Mouse (Mus musculus) Patski (cell line): ENCODE data around the gene Phf7. TPM values are rescaled to one million over a fixed set of nuclear protein-coding genes. Genes with fewer than 3 reads are reported as not detected.

ENCODE experiments used
- ATAC-seq: fragments of 100-300 bp; one replicate; pipeline ENCODE4 v1.8.0; 2021
- CTCF ChIA-PET: fragments of 350-600 bp; sonication (Branson Sonifier 250); formaldehyde crosslinking; loops from one replicate; lab custom pipeline; 2022; ENCODE audit warnings: inconsistent platforms; lab: Charles Lee
- POLR2A ChIA-PET: fragments of 350-600 bp; sonication (Branson Sonifier 250); formaldehyde crosslinking; loops from one replicate; lab custom pipeline; 2022; ENCODE audit warnings: antibody characterized with exemption, inconsistent platforms; lab: Charles Lee
- DNase-seq: peaks from one replicate; pipeline ENCODE4 v3.0.0-alpha.2; 2011; ENCODE audit warnings: low read depth, low spot score
- H3K27me3 ChIP-seq: fragments of 371-371 bp; one replicate; pipeline ENCODE4 v1.5.1; 2021
- CTCF ChIP-seq: fragments of 100-300 bp; IDR thresholded peaks from one replicate; pipeline ENCODE4 v1.5.1; 2021
- in situ Hi-C: fragments of 300-500 bp; cut with MboI; formaldehyde crosslinking; loops from 3 replicates; pipeline ENCODE4 v1.11.1; 2018; ENCODE audit warnings: low pct_unique_long_range_greater_than_20kb, mixed read lengths
- polyA plus RNA-seq: library from polyadenylated mRNA; unstranded; gene quantifications from one replicate; pipeline ENCODE4 v1.2.3, GENCODE M21; 2021

Phf7 gene
- polyA plus RNA-seq, 1 experiment from 2014 or later = 10.7 TPM

GRCm38 (mm10) chr14:31252091-31252490 lies 974 bp upstream of the Phf7 start:
- DNase-seq = no peak
- TF ChIP-seq CTCF = no peak
- no peak for ATAC-seq
- no peaks in the 10 kb centered on the region for H3K27me3 ChIP-seq
- ChIA-PET CTCF (no interaction called here), POLR2A (interaction anchor here (1.1 to 2.5 kb wide), 2 partner anchors 9 to 21 kb away, joined by 3 to 13 read pairs; no protein-coding TSS in a partner anchor)
- in situ Hi-C loops = no loop called here

GRCm38 (mm10) chr14:31251626-31252025 lies 509 bp upstream of the Phf7 start:
- TF ChIP-seq CTCF = no peak
- H3K27me3 ChIP-seq = no peaks in the 10 kb centered on the region
- ChIA-PET POLR2A (interaction anchor here (1.1 to 2.5 kb wide), 3 partner anchors 9 to 21 kb away, joined by 3 to 13 read pairs (median 3); no protein-coding TSS in a partner anchor), CTCF (no interaction called here)
- ATAC-seq = no peak
- no peak for DNase-seq
- in situ Hi-C loops = no loop called here

- no peaks in the 10 kb centered on the region for H3K27me3 ChIP-seq
- no peak for DNase-seq
- in situ Hi-C loops = no loop called here
- CTCF ChIA-PET = interaction anchor here (0.8 to 0.9 kb wide), 2 partner anchors 13 to 20 kb away, joined by 3 to 4 read pairs; no protein-coding TSS in a partner anchor
- no peak for TF ChIP-seq CTCF
- POLR2A ChIA-PET = interaction anchor here (1.1 to 2.5 kb wide), 4 partner anchors 11 to 42 kb away, joined by 3 to 13 read pairs (median 3); partner anchors contain the start of genes Nisch and Tnnc1
- ATAC-seq = peak; percentile 86
Measured at GRCm38 (mm10) chr14:31250222-31251083, 664 bp downstream of the Phf7 start.

- in situ Hi-C loops = no loop called here
- TF ChIP-seq CTCF = no peak
- no peaks in the 10 kb centered on the region for H3K27me3 ChIP-seq
- CTCF ChIA-PET = interaction anchor here (1.2 kb wide), 1 partner anchor 35 kb away, joined by 3 read pairs; no protein-coding TSS in a partner anchor
- ATAC-seq (no peak), DNase-seq (no peak)
- POLR2A ChIA-PET = interaction anchor here (1.7 kb wide), 1 partner anchor 9 kb away, joined by 4 read pairs; no protein-coding TSS in a partner anchor
Measured at GRCm38 (mm10) chr14:31248396-31248795, 2.7 kb downstream of the Phf7 start.

- in situ Hi-C loops = no loop called here
- TF ChIP-seq CTCF = no peak
- ATAC-seq = no peak
- no peaks in the 10 kb centered on the region for H3K27me3 ChIP-seq
- CTCF ChIA-PET = interaction anchor here (1.5 kb wide), 1 partner anchor 12 kb away, joined by 3 read pairs; no protein-coding TSS in a partner anchor
- POLR2A ChIA-PET = interaction anchor here (0.6 kb wide), 1 partner anchor 550 kb away, joined by 3 read pairs; no protein-coding TSS in a partner anchor
- DNase-seq = no peak
Measured at GRCm38 (mm10) chr14:31245946-31246345, 5.2 kb downstream of the Phf7 start.

- ChIA-PET CTCF (interaction anchor here (1.1 kb wide), 1 partner anchor 10 kb away, joined by 3 read pairs; no protein-coding TSS in a partner anchor), POLR2A (no interaction called here)
- no peaks in the 10 kb centered on the region for H3K27me3 ChIP-seq
- ATAC-seq (no peak), DNase-seq (no peak)
- in situ Hi-C loops = no loop called here
- TF ChIP-seq CTCF = no peak
Measured at GRCm38 (mm10) chr14:31244777-31245176, 6.3 kb downstream of the Phf7 start.

GRCm38 (mm10) chr14:31240528-31240927 lies 10.6 kb downstream of the Phf7 start:
- H3K27me3 ChIP-seq = no peaks in the 10 kb centered on the region
- POLR2A ChIA-PET = interaction anchor here (1.1 to 1.5 kb wide), 2 partner anchors 9 to 10 kb away, joined by 3 to 4 read pairs; partner anchors contain the start of genes Bap1 and Phf7
- TF ChIP-seq CTCF = no peak
- in situ Hi-C loops = no loop called here
- DNase-seq (no peak), ATAC-seq (no peak)
- CTCF ChIA-PET = interaction anchor here (1.5 kb wide), 1 partner anchor 10 kb away, joined by 3 read pairs; no protein-coding TSS in a partner anchor

- no peak for DNase-seq
- no peaks in the 10 kb centered on the region for H3K27me3 ChIP-seq
- in situ Hi-C loops = no loop called here
- CTCF ChIA-PET = interaction anchor here (0.9 to 2.1 kb wide), 5 partner anchors 11 to 27 kb away, joined by 3 to 7 read pairs (median 4); partner anchors contain the start of genes Bap1 and Phf7
- no peak for TF ChIP-seq CTCF
- POLR2A ChIA-PET = interaction anchor here (1.3 kb wide), 1 partner anchor 22 kb away, joined by 5 read pairs; no protein-coding TSS in a partner anchor
- ATAC-seq = peak; percentile 23
Measured at GRCm38 (mm10) chr14:31237101-31237882, 13.8 kb downstream of the Phf7 start.

GRCm38 (mm10) chr14:31233996-31234591 lies 17.0 kb downstream of the Phf7 start:
- CTCF ChIA-PET = interaction anchor here (1.0 to 1.7 kb wide), 6 partner anchors 9 to 24 kb away, joined by 3 to 7 read pairs (median 4); no protein-coding TSS in a partner anchor
- no peaks in the 10 kb centered on the region for H3K27me3 ChIP-seq
- no peak for ATAC-seq
- no peak for TF ChIP-seq CTCF
- DNase-seq = no peak
- POLR2A ChIA-PET = no interaction called here
- in situ Hi-C loops = no loop called here
